In genomic region chr7:70348977-70349615, GRCm38 (mm10) we compare ENCODE assay signal across 9 mouse cellular contexts. TPM values are rescaled to one million over a fixed set of nuclear protein-coding genes. Genes with fewer than 3 reads are reported as not detected.
A peak's percentile ranks its signal among the peaks of the same experiment; 100 is the strongest.
DNase-seq lines count a peak whose midpoint lies in the region; ATAC-seq and TF ChIP-seq lines count a peak whose summit lies in the region.
"Had no signal": no experiment of that assay in that cellular context is flagged by ENCODE, and none has a peak within 500 bp of the region (broad histone marks: within the 10 kb centered on the region; RNA-seq: fewer than 3 reads in every experiment).

No protein-coding gene starts in this region.

- peak overlapping the region; percentile 95 for H3K9ac ChIP-seq in lung, embryonic 14.5 days
- peak overlapping the region; percentile 13; the same call in 1 of the 2 replicates for H3K9ac ChIP-seq in forebrain, embryonic 16.5 days (replicated peaks; ENCODE audit: low read depth, low read length)
- H3K9ac ChIP-seq in limb, embryonic 11.5 days (ENCODE audit: low read length), result peak overlapping the region; percentile 9; the same call in 1 of the 2 replicates
- peak overlapping the region; percentile 86 for H3K9ac ChIP-seq in stomach, embryonic 14.5 days (replicated peaks; ENCODE audit: low read depth, low read length)
- H3K9ac ChIP-seq: embryonic facial prominence, embryonic 15.5 days had no signal

- peak; percentile 51 for DNase-seq in lung, embryonic 14.5 days
- no peak for DNase-seq in lung, postnatal 4 days
- DNase-seq in limb, embryonic 11.5 days (ENCODE audit: low spot score), result peak; percentile 50
- DNase-seq in natural killer cell, adult 2 months (ENCODE audit: low spot score in 2 of 2), result no peak
- DNase-seq: left cerebral cortex, postnatal 4 days had no signal

- H3K27ac ChIP-seq in lung, embryonic 14.5 days (ENCODE audit: low read depth), result peak overlapping the region; percentile 97
- H3K27ac ChIP-seq in forebrain, embryonic 16.5 days (ENCODE audit: low read length), result peak overlapping the region; percentile 54
- no peak overlapping the region; the same call in 1 of the 2 replicates for H3K27ac ChIP-seq in limb, embryonic 11.5 days (replicated peaks; ENCODE audit: low read depth, low read length)
- peak overlapping the region; percentile 98 for H3K27ac ChIP-seq in stomach, embryonic 14.5 days (ENCODE audit: low read length)

- H3K4me2 ChIP-seq in lung, embryonic 14.5 days, result peak overlapping the region; percentile 77
- peak overlapping the region; percentile 65 for H3K4me2 ChIP-seq in forebrain, embryonic 16.5 days (ENCODE audit: low read length)
- H3K4me2 ChIP-seq in limb, embryonic 11.5 days (ENCODE audit: low read depth, severe bottlenecking), result peak overlapping the region; percentile 59; the same call in 1 of the 2 replicates
- H3K4me2 ChIP-seq in stomach, embryonic 14.5 days (replicated peaks; ENCODE audit: low read depth, low read length), result peak overlapping the region; percentile 78

- H3K9me3 ChIP-seq in lung, embryonic 14.5 days (ENCODE audit: low read depth, low read length), result no peaks in the 10 kb centered on the region
- no peaks in the 10 kb centered on the region for H3K9me3 ChIP-seq in forebrain, embryonic 16.5 days (ENCODE audit: control insufficient read depth, low read length)
- H3K9me3 ChIP-seq in limb, embryonic 11.5 days (ENCODE audit: control insufficient read depth, low read length), result no peaks in the 10 kb centered on the region
- no peaks in the 10 kb centered on the region for H3K9me3 ChIP-seq in stomach, embryonic 14.5 days (ENCODE audit: control insufficient read depth, low read depth, low read length)
- H3K9me3 ChIP-seq: embryonic facial prominence, embryonic 15.5 days had no signal

- no peak for TF ChIP-seq CTCF in lung, embryonic 14.5 days (IDR thresholded peaks at IDR 0.05; ENCODE audit: low read depth)

- peaks cover 49% of the 10 kb centered on the region for H3K36me3 ChIP-seq in lung, embryonic 14.5 days (ENCODE audit: insufficient read depth)
- H3K36me3 ChIP-seq in forebrain, embryonic 16.5 days (ENCODE audit: control insufficient read depth, insufficient read depth), result no peaks in the 10 kb centered on the region
- H3K36me3 ChIP-seq in limb, embryonic 11.5 days (ENCODE audit: control insufficient read depth, insufficient read depth, low read length), result no peaks in the 10 kb centered on the region
- peaks cover 6% of the 10 kb centered on the region; the same call in 1 of the 2 replicates for H3K36me3 ChIP-seq in stomach, embryonic 14.5 days (ENCODE audit: control insufficient read depth, insufficient read depth, low read length)
- H3K36me3 ChIP-seq: embryonic facial prominence, embryonic 15.5 days had no signal

- no peak for ATAC-seq in lung, embryonic 14.5 days (ENCODE audit: insufficient read depth)
- no peak for ATAC-seq in forebrain, embryonic 16.5 days
- no peak for ATAC-seq in limb, embryonic 11.5 days (ENCODE audit: insufficient number of reproducible peaks, low FRiP score, low TSS enrichment, low read depth)
- no peak for ATAC-seq in stomach, embryonic 14.5 days (ENCODE audit: insufficient number of reproducible peaks, insufficient read depth, low FRiP score, low read depth)
- no peak for ATAC-seq in frontal cortex, adult (ENCODE audit: low TSS enrichment)

- peaks cover 36% of the 10 kb centered on the region for H3K4me1 ChIP-seq in lung, embryonic 14.5 days (ENCODE audit: insufficient read depth)
- peaks cover 16% of the 10 kb centered on the region for H3K4me1 ChIP-seq in forebrain, embryonic 16.5 days (replicated peaks; ENCODE audit: control insufficient read depth, insufficient read depth, low read length)
- peaks cover 45% of the 10 kb centered on the region for H3K4me1 ChIP-seq in limb, embryonic 11.5 days (ENCODE audit: control insufficient read depth, insufficient read depth, low read length)
- H3K4me1 ChIP-seq in stomach, embryonic 14.5 days (ENCODE audit: control insufficient read depth, insufficient read depth, low read length), result peaks cover 45% of the 10 kb centered on the region; the same call in 1 of the 2 replicates

- 26% methylated on average over 11 of the region's 11 CpGs for WGBS in lung, embryonic 14.5 days
- 13% methylated on average over 11 of the region's 11 CpGs for WGBS in forebrain, embryonic 16.5 days
- 3% methylated on average over 11 of the region's 11 CpGs for WGBS in limb, embryonic 11.5 days
- WGBS in stomach, embryonic 14.5 days, result 19% methylated on average over 11 of the region's 11 CpGs

- H3K27me3 ChIP-seq in lung, embryonic 14.5 days (ENCODE audit: insufficient read depth, low read length), result no peaks in the 10 kb centered on the region
- H3K27me3 ChIP-seq in forebrain, embryonic 16.5 days (replicated peaks; ENCODE audit: control insufficient read depth, insufficient read depth, low read length), result peaks cover 42% of the 10 kb centered on the region
- peaks cover 7% of the 10 kb centered on the region; the same call in 1 of the 2 replicates for H3K27me3 ChIP-seq in limb, embryonic 11.5 days (ENCODE audit: control insufficient read depth, insufficient read depth, low read length)
- H3K27me3 ChIP-seq in stomach, embryonic 14.5 days (ENCODE audit: control insufficient read depth, insufficient read depth, low read length), result no peaks in the 10 kb centered on the region

- peak overlapping the region; percentile 59 for H3K4me3 ChIP-seq in lung, embryonic 14.5 days (ENCODE audit: low read depth, low read length)
- H3K4me3 ChIP-seq in forebrain, embryonic 16.5 days (replicated peaks; ENCODE audit: low read length), result peak overlapping the region; percentile 19
- no peak overlapping the region for H3K4me3 ChIP-seq in limb, embryonic 11.5 days (ENCODE audit: low read depth, low read length)
- H3K4me3 ChIP-seq in stomach, embryonic 14.5 days (ENCODE audit: low read depth, low read length), result peak overlapping the region; percentile 58
- H3K4me3 ChIP-seq: embryonic facial prominence, embryonic 15.5 days had no signal

RNA-seq across cellular contexts. Expression of gene Nr2f2, which starts 17.4 kb away (rescaled TPM):
- 142 and 146 TPM in 2 replicates for polyA plus RNA-seq in lung, embryonic 14.5 days (2014; fragmentation: Nextera tagmentation; extraction: Ambion mirVana)
- 88.4 and 90.6 TPM in 2 replicates for polyA plus RNA-seq in forebrain, embryonic 16.5 days (2015; fragmentation: Nextera tagmentation; extraction: Ambion mirVana)
- polyA plus RNA-seq in limb, embryonic 11.5 days (2014; fragmentation: Nextera tagmentation; extraction: Ambion mirVana), result 71.4 and 79.5 TPM in 2 replicates
- polyA plus RNA-seq in stomach, embryonic 14.5 days (2014; fragmentation: Nextera tagmentation; extraction: Ambion mirVana), result 106 and 111 TPM in 2 replicates

Comparison
In these comparisons a context has a peak if more than half of its experiments do, and no peak if none do; other contexts are left out.
1. DNase-seq: peak in lung, embryonic 14.5 days (single experiment) and limb, embryonic 11.5 days (single experiment); none in lung, postnatal 4 days (0 of 2) and natural killer cell, adult 2 months (0 of 2).
2. H3K9ac ChIP-seq: peak in every context shown above with its lines; median percentile 95 in lung, embryonic 14.5 days; 86 in stomach, embryonic 14.5 days; 13 in forebrain, embryonic 16.5 days; 9 in limb, embryonic 11.5 days.
3. Peak in every context shown above with its lines, with median percentiles within 50 percentile points of each other: H3K4me2 ChIP-seq.